In genomic region chr19:24671571-24671970, GRCm38 (mm10) we compare ENCODE assay signal across 12 mouse cellular contexts. TPM values are rescaled to one million over a fixed set of nuclear protein-coding genes. Genes with fewer than 3 reads are reported as not detected.
DNase-seq lines count a peak whose midpoint lies in the region; ATAC-seq and TF ChIP-seq lines count a peak whose summit lies in the region.
"Had no signal": no experiment of that assay in that cellular context is flagged by ENCODE, and none has a peak within 500 bp of the region (broad histone marks: within the 10 kb centered on the region; RNA-seq: fewer than 3 reads in every experiment).

No protein-coding gene starts in this region.

- CTCF ChIA-PET in Patski (lab: Charles Lee), result interaction anchor here (1.2 kb wide), 1 partner anchor 15 kb away, joined by 3 read pairs; no protein-coding TSS in a partner anchor

- H3K36me3 ChIP-seq in hindbrain, embryonic 10.5 days, result no peaks in the 10 kb centered on the region
- H3K36me3 ChIP-seq in hindbrain, embryonic 12.5 days, result no peaks in the 10 kb centered on the region
- H3K36me3 ChIP-seq in lung, postnatal 0 days (ENCODE audit: insufficient read depth, low read length), result no peaks in the 10 kb centered on the region
- H3K36me3 ChIP-seq: forebrain, embryonic 15.5 days had no signal

- POLR2A ChIA-PET in Patski (lab: Charles Lee), result interaction anchor here (1.8 kb wide), 1 partner anchor 20 kb away, joined by 7 read pairs; no protein-coding TSS in a partner anchor

- H3K9ac ChIP-seq in hindbrain, embryonic 12.5 days, result no peak overlapping the region
- no peak overlapping the region for H3K9ac ChIP-seq in lung, postnatal 0 days (replicated peaks; ENCODE audit: low read depth)
- H3K9ac ChIP-seq: forebrain, embryonic 15.5 days had no signal

- in situ Hi-C loops in Patski (cut with MboI; ENCODE audit: low pct_unique_long_range_greater_than_20kb), result no loop called here

- no peak for TF ChIP-seq CTCF in Patski (IDR thresholded peaks at IDR 0.05)
- no peak for TF ChIP-seq CTCF in lung, postnatal 0 days (IDR thresholded peaks at IDR 0.05)

- peaks cover 11% of the 10 kb centered on the region; the same call in 1 of the 2 replicates for H3K4me1 ChIP-seq in hindbrain, embryonic 10.5 days (replicated peaks)
- H3K4me1 ChIP-seq in hindbrain, embryonic 12.5 days, result no peaks in the 10 kb centered on the region
- 0 out of 2 replicates have a peak, but pooled peaks cover 3% of the 10 kb centered on the region for H3K4me1 ChIP-seq in lung, postnatal 0 days (ENCODE audit: insufficient read depth, low read depth, low read length)
- H3K4me1 ChIP-seq: forebrain, embryonic 15.5 days had no signal

- H3K4me3 ChIP-seq in hindbrain, embryonic 10.5 days, result no peak overlapping the region
- H3K4me3 ChIP-seq in hindbrain, embryonic 12.5 days, result no peak overlapping the region
- no peak overlapping the region for H3K4me3 ChIP-seq in lung, postnatal 0 days (ENCODE audit: low read depth, low read length)
- H3K4me3 ChIP-seq: forebrain, embryonic 15.5 days had no signal

- H3K9me3 ChIP-seq in hindbrain, embryonic 10.5 days, result no peaks in the 10 kb centered on the region
- no peaks in the 10 kb centered on the region for H3K9me3 ChIP-seq in hindbrain, embryonic 12.5 days (replicated peaks)
- H3K9me3 ChIP-seq in lung, postnatal 0 days (ENCODE audit: low read length), result no peaks in the 10 kb centered on the region
- H3K9me3 ChIP-seq: forebrain, embryonic 15.5 days had no signal

- peak overlapping the region; percentile 46; the same call in 1 of the 2 replicates for H3K27ac ChIP-seq in hindbrain, embryonic 10.5 days
- no peak overlapping the region for H3K27ac ChIP-seq in hindbrain, embryonic 12.5 days
- peak overlapping the region; percentile 68 for H3K27ac ChIP-seq in lung, postnatal 0 days (ENCODE audit: low read length)
- H3K27ac ChIP-seq: forebrain, embryonic 15.5 days had no signal

- WGBS in hindbrain, embryonic 10.5 days, result 47% methylated on average over 3 of the region's 3 CpGs
- WGBS in hindbrain, embryonic 12.5 days, result 58% methylated on average over 3 of the region's 3 CpGs
- WGBS in lung, postnatal 0 days, result 33% methylated on average over 3 of the region's 3 CpGs

- H3K4me2 ChIP-seq in hindbrain, embryonic 12.5 days (replicated peaks), result no peak overlapping the region
- H3K4me2 ChIP-seq in lung, postnatal 0 days (replicated peaks; ENCODE audit: low read depth, low read length), result no peak overlapping the region
- H3K4me2 ChIP-seq: forebrain, embryonic 15.5 days had no signal

- H3K27me3 ChIP-seq in hindbrain, embryonic 10.5 days (ENCODE audit: insufficient read depth, poor library complexity, severe bottlenecking), result no peaks in the 10 kb centered on the region
- H3K27me3 ChIP-seq in hindbrain, embryonic 12.5 days, result no peaks in the 10 kb centered on the region
- H3K27me3 ChIP-seq in Patski, result no peaks in the 10 kb centered on the region
- H3K27me3 ChIP-seq in lung, postnatal 0 days (replicated peaks; ENCODE audit: insufficient read depth, low read length), result no peaks in the 10 kb centered on the region
- H3K27me3 ChIP-seq: forebrain, embryonic 15.5 days had no signal

- no peak for ATAC-seq in hindbrain, embryonic 12.5 days (ENCODE audit: low FRiP score)
- peak; percentile 70 for ATAC-seq in Patski
- ATAC-seq in lung, postnatal 0 days, result peak; percentile 25
- ATAC-seq: forebrain, embryonic 15.5 days had no signal

- no peak for DNase-seq in hindbrain, embryonic 10.5 days (ENCODE audit: low spot score)
- DNase-seq in Patski (ENCODE audit: low read depth, low spot score), result peak; percentile 60
- peak; percentile 76 for DNase-seq in kidney, adult 18-20 months
- DNase-seq in lung, postnatal 0 days (ENCODE audit: low spot score), result peak; percentile 68
- DNase-seq in layer of hippocampus, postnatal 36 days, result no peak
- DNase-seq in thymus, postnatal 25 days, result no peak
- DNase-seq in urinary bladder, postnatal 14 days (ENCODE audit: low spot score), result no peak
- DNase-seq: adrenal gland, postnatal 25 days; cerebellum, postnatal 36 days had no signal

- TF ChIP-seq EP300 in lung, postnatal 0 days (IDR thresholded peaks at IDR 0.05), result no peak

RNA-seq across cellular contexts. Expression of gene Tmem252, which starts 2.2 kb away (rescaled TPM):
- 0.25 and 0.35 TPM in 2 replicates for polyA plus RNA-seq in hindbrain, embryonic 10.5 days (2016; fragmentation: Nextera tagmentation; extraction: Ambion mirVana)
- 1.3 and 1.7 TPM in 2 replicates for polyA plus RNA-seq in hindbrain, embryonic 12.5 days (2016; fragmentation: Nextera tagmentation; extraction: Ambion mirVana)
- 7.2 TPM for polyA plus RNA-seq in Patski (2021)
- 4.5 and 6.2 TPM in 2 replicates for polyA plus RNA-seq in lung, postnatal 0 days (2015; fragmentation: Nextera tagmentation; extraction: Ambion mirVana)
- total RNA-seq in layer of hippocampus, postnatal 36 days (2021), result 1 to 10 TPM in 1 of 2 experiments, under 1 TPM in 1; 0.35 to 1.0 TPM
- total RNA-seq: megakaryocyte progenitor cell, adult 5-6 weeks had no signal

Comparison
In these comparisons a context has a peak if more than half of its experiments do, and no peak if none do; other contexts are left out.
1. DNase-seq: peak in Patski (single experiment), kidney, adult 18-20 months (single experiment) and lung, postnatal 0 days (single experiment); none in hindbrain, embryonic 10.5 days (single experiment), layer of hippocampus, postnatal 36 days (0 of 2), thymus, postnatal 25 days (single experiment) and urinary bladder, postnatal 14 days (single experiment).